Mouse (Mus musculus): ENCODE data around the gene Uvrag. TPM values are rescaled to one million over a fixed set of nuclear protein-coding genes. Genes with fewer than 3 reads are reported as not detected.
A peak's percentile ranks its signal among the peaks of the same experiment; 100 is the strongest.

Uvrag gene
- polyA plus RNA-seq, 2 experiments, result 9.8 to 16.2 TPM

GRCm38 (mm10) chr7:99154648-99155151 lies 13.8 kb upstream of the Uvrag start:
- no peak for TF ChIP-seq POLR2A (IDR thresholded peaks at IDR 0.05; ENCODE audit: borderline replicate concordance, extremely low read depth, insufficient read depth, insufficient read length)
- no peak overlapping the region for H3K27ac ChIP-seq (replicated peaks; ENCODE audit: low read depth, low read length)

GRCm38 (mm10) chr7:99153686-99154202 lies 12.8 kb upstream of the Uvrag start:
- no peak for ATAC-seq (ENCODE audit: low FRiP score, low read depth)
- Histone ChIP-seq H3K27ac (replicated peaks; ENCODE audit: low read depth, low read length) (no peak overlapping the region), H3K4me2 (replicated peaks; ENCODE audit: low read depth, low read length, severe bottlenecking) (no peak overlapping the region), H3K4me1 (ENCODE audit: control insufficient read depth, insufficient read depth, low read length) (peaks cover 7% of the 10 kb centered on the region), H3K36me3 (ENCODE audit: control insufficient read depth, insufficient read depth, low read length) (no peaks in the 10 kb centered on the region), H3K9ac (ENCODE audit: low read depth, low read length, severe bottlenecking) (no peak overlapping the region), H3K9me3 (ENCODE audit: control insufficient read depth, low read length) (no peaks in the 10 kb centered on the region), H3K27me3 (ENCODE audit: control insufficient read depth, insufficient read depth, low read length) (no peaks in the 10 kb centered on the region), H3K4me3 (replicated peaks; ENCODE audit: low read length) (no peak overlapping the region)
- no peak for TF ChIP-seq POLR2A (IDR thresholded peaks at IDR 0.05; ENCODE audit: borderline replicate concordance, extremely low read depth, insufficient read depth, insufficient read length)
- 85% methylated on average over 11 of the region's 11 CpGs for WGBS
- no peak for DNase-seq (ENCODE audit: low spot score)

More at GRCm38 (mm10) chr7:99154648-99155151, 13.8 kb upstream of the Uvrag start:
- Histone ChIP-seq H3K9me3 (ENCODE audit: control insufficient read depth, low read length) (no peaks in the 10 kb centered on the region), H3K4me2 (replicated peaks; ENCODE audit: low read depth, low read length, severe bottlenecking) (no peak overlapping the region), H3K36me3 (ENCODE audit: control insufficient read depth, insufficient read depth, low read length) (no peaks in the 10 kb centered on the region), H3K9ac (ENCODE audit: low read depth, low read length, severe bottlenecking) (no peak overlapping the region), H3K4me3 (replicated peaks; ENCODE audit: low read length) (no peak overlapping the region), H3K27me3 (ENCODE audit: control insufficient read depth, insufficient read depth, low read length) (no peaks in the 10 kb centered on the region), H3K4me1 (ENCODE audit: control insufficient read depth, insufficient read depth, low read length) (peaks cover 7% of the 10 kb centered on the region)
- 62% methylated on average over 8 of the region's 8 CpGs for WGBS
- DNase-seq (ENCODE audit: low spot score) (no peak), ATAC-seq (ENCODE audit: low FRiP score, low read depth) (no peak)

- Histone ChIP-seq H3K4me3 (replicated peaks; ENCODE audit: low read length) (no peak overlapping the region), H3K4me1 (ENCODE audit: control insufficient read depth, insufficient read depth, low read length) (peaks cover 7% of the 10 kb centered on the region), H3K9ac (ENCODE audit: low read depth, low read length, severe bottlenecking) (no peak overlapping the region), H3K9me3 (ENCODE audit: control insufficient read depth, low read length) (no peaks in the 10 kb centered on the region), H3K27me3 (ENCODE audit: control insufficient read depth, insufficient read depth, low read length) (no peaks in the 10 kb centered on the region), H3K36me3 (ENCODE audit: control insufficient read depth, insufficient read depth, low read length) (no peaks in the 10 kb centered on the region), H3K4me2 (replicated peaks; ENCODE audit: low read depth, low read length, severe bottlenecking) (no peak overlapping the region), H3K27ac (replicated peaks; ENCODE audit: low read depth, low read length) (no peak overlapping the region)
- 82% methylated on average over 8 of the region's 8 CpGs for WGBS
- ATAC-seq (ENCODE audit: low FRiP score, low read depth) (no peak), DNase-seq (ENCODE audit: low spot score) (no peak)
- TF ChIP-seq POLR2A (IDR thresholded peaks at IDR 0.05; ENCODE audit: borderline replicate concordance, extremely low read depth, insufficient read depth, insufficient read length), result no peak
These were observed 11.8 kb upstream of the Uvrag start for GRCm38 (mm10) chr7:99152756-99153155.

- 7% methylated on average over 7 of the region's 7 CpGs for WGBS
- H3K4me1 ChIP-seq (ENCODE audit: control insufficient read depth, insufficient read depth, low read length), result peaks cover 7% of the 10 kb centered on the region
These were observed 10.4 kb upstream of the Uvrag start for GRCm38 (mm10) chr7:99151342-99151741.

GRCm38 (mm10) chr7:99149017-99149416 lies 8.1 kb upstream of the Uvrag start:
- DNase-seq (ENCODE audit: low spot score) (no peak), ATAC-seq (ENCODE audit: low FRiP score, low read depth) (no peak)
- H3K27me3 ChIP-seq (ENCODE audit: control insufficient read depth, insufficient read depth, low read length), result no peaks in the 10 kb centered on the region
- no peaks in the 10 kb centered on the region for H3K4me1 ChIP-seq (ENCODE audit: control insufficient read depth, insufficient read depth, low read length)
- TF ChIP-seq POLR2A (IDR thresholded peaks at IDR 0.05; ENCODE audit: borderline replicate concordance, extremely low read depth, insufficient read depth, insufficient read length), result no peak
- H3K9me3 ChIP-seq (ENCODE audit: control insufficient read depth, low read length), result no peaks in the 10 kb centered on the region
- no peak overlapping the region for H3K4me2 ChIP-seq (replicated peaks; ENCODE audit: low read depth, low read length, severe bottlenecking)
- H3K4me3 ChIP-seq (replicated peaks; ENCODE audit: low read length), result no peak overlapping the region
- no peak overlapping the region for H3K27ac ChIP-seq (replicated peaks; ENCODE audit: low read depth, low read length)
- H3K36me3 ChIP-seq (ENCODE audit: control insufficient read depth, insufficient read depth, low read length), result no peaks in the 10 kb centered on the region
- no peak overlapping the region for H3K9ac ChIP-seq (ENCODE audit: low read depth, low read length, severe bottlenecking)
- WGBS, result 58% methylated on average over 1 of the region's 1 CpGs

More at GRCm38 (mm10) chr7:99151342-99151741, 10.4 kb upstream of the Uvrag start:
- peak; percentile 97 for DNase-seq (ENCODE audit: low spot score)
- no peak for TF ChIP-seq POLR2A (IDR thresholded peaks at IDR 0.05; ENCODE audit: borderline replicate concordance, extremely low read depth, insufficient read depth, insufficient read length)
- peak; percentile 75 for ATAC-seq (ENCODE audit: low FRiP score, low read depth)
- H3K9ac ChIP-seq (ENCODE audit: low read depth, low read length, severe bottlenecking), result no peak overlapping the region
- H3K4me2 ChIP-seq (replicated peaks; ENCODE audit: low read depth, low read length, severe bottlenecking), result no peak overlapping the region
- H3K27ac ChIP-seq (replicated peaks; ENCODE audit: low read depth, low read length), result no peak overlapping the region
- H3K4me3 ChIP-seq (replicated peaks; ENCODE audit: low read length), result no peak overlapping the region
- H3K36me3 ChIP-seq (ENCODE audit: control insufficient read depth, insufficient read depth, low read length), result no peaks in the 10 kb centered on the region
- H3K9me3 ChIP-seq (ENCODE audit: control insufficient read depth, low read length), result no peaks in the 10 kb centered on the region
- no peaks in the 10 kb centered on the region for H3K27me3 ChIP-seq (ENCODE audit: control insufficient read depth, insufficient read depth, low read length)
